Mouse (Mus musculus) small intestine, adult 2 months (tissue): ENCODE data around the gene Kpna7. TPM values are rescaled to one million over a fixed set of nuclear protein-coding genes. Genes with fewer than 3 reads are reported as not detected.

Experiments used
- H3K27ac ChIP-seq: fragments of 200-500 bp; 2 replicates; pipeline ENCODE4 v1.5.1; 2012; ENCODE audit warnings: low read depth, low read length, control low read depth, inconsistent platforms; ENCODE audit not compliant: insufficient read depth
- H3K27me3 ChIP-seq: fragments of 200-500 bp; 2 replicates; pipeline ENCODE4 v1.6.1; 2012; ENCODE audit warnings: mild to moderate bottlenecking, moderate library complexity, low read length, inconsistent platforms; ENCODE audit not compliant: control insufficient read depth, insufficient read depth
- H3K36me3 ChIP-seq: fragments of 200-500 bp; 2 replicates; pipeline ENCODE4 v1.6.1; 2012; ENCODE audit warnings: mild to moderate bottlenecking, low read length, control low read depth, inconsistent platforms; ENCODE audit not compliant: control insufficient read depth, insufficient read depth
- H3K4me1 ChIP-seq: fragments of 200-500 bp; 2 replicates; pipeline ENCODE4 v1.6.1; 2012; ENCODE audit warnings: low read length, inconsistent platforms, mixed read lengths; ENCODE audit not compliant: control insufficient read depth, insufficient read depth, insufficient read length
- H3K4me3 ChIP-seq: fragments of 200-500 bp; 2 replicates; pipeline ENCODE4 v1.5.1; 2012; ENCODE audit warnings: low read depth, mild to moderate bottlenecking, control low read depth, inconsistent platforms, low read length, moderate library complexity
- CTCF ChIP-seq: fragments of 200-500 bp; IDR thresholded peaks from 2 replicates; pipeline ENCODE4 v1.5.1; 2012; ENCODE audit warnings: low read depth, mild to moderate bottlenecking, control low read depth, inconsistent platforms, low read length, moderate library complexity, mixed read lengths; ENCODE audit not compliant: insufficient replicate concordance, insufficient read length; ENCODE audit errors: extremely low read depth
- POLR2A ChIP-seq: fragments of 200-500 bp; IDR thresholded peaks from 2 replicates; pipeline ENCODE4 v1.6.1; 2012; ENCODE audit warnings: low read depth, mild to moderate bottlenecking, control low read depth, inconsistent platforms, low read length, moderate library complexity
- WGBS: fragments of 180-500 bp; shearing (Covaris S2); methylation state at CpG from one replicate; pipeline ENCODE4 v1.1.7; 2018; 5-methylcytosine and 5-hydroxymethylcytosine counted together
- polyA plus RNA-seq: library from polyadenylated mRNA; depleted of rRNA; stranded (reverse); fragments of >200 nt; gene quantifications from 2 replicates; pipeline ENCODE4 v1.2.3, GENCODE M21; 2012

The Kpna7 gene
- polyA plus RNA-seq, 1 experiment: not detected

DNA sequence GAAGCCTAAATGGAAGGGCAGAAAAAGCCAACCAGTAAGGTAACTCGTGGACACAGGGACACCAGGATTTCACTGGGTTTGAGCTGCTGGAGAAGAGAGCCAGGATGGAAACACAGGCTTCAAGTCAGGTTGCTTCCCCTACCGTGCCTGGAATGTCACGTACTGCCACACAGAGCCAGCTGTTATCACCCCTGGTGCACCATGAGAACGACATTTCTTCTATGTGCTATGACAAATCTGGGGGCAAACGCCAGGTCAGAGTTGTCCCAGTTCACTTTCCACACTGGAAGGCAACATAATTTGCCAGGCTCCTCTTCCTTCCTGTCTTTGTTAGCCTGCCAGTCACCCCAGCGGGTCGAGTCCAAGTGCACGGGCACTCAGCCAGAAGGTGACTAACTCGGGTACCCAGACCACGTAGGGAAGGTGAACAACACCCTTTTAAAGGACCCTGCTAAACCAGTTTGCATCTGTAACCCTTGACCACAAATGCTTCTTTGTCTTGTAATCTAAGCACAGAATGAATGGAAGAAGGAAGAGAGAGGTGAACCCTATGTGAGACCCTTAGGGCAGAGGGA is 105.2 kb downstream of the Kpna7 start:
- WGBS: 16% methylated on average over 10 of the region's 10 CpGs
- no peaks in the 10 kb centered on the region for H3K27me3 ChIP-seq
- H3K36me3 ChIP-seq: no peaks in the 10 kb centered on the region
- no peak overlapping the region for H3K4me3 ChIP-seq
- TF ChIP-seq CTCF (no peak), POLR2A (no peak)
- peaks cover 8% of the 10 kb centered on the region; the same call in 1 of the 2 replicates for H3K4me1 ChIP-seq
- peak overlapping the region; percentile 34 for H3K27ac ChIP-seq

DNA sequence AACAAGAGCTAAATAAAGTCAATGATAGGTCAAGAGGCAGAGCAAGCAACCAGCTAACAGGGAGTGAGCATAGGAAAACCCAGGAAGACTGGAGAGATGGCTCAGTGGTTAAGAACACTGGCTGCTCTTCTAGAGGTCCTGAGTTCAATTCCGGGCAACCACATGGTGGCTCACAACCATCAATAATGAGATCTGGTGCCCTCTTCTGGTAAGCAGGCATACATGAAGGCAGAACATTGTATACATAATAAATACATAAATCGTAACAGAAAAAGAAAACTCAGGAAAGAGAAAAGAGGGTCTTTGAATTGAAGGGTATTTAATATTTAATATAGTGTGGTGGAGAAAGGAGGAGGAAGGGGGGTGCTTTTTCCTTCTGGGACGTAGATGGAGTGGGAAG is 112.6 kb downstream of the Kpna7 start:
- no peak overlapping the region for H3K27ac ChIP-seq
- H3K4me1 ChIP-seq: no peaks in the 10 kb centered on the region
- TF ChIP-seq POLR2A (no peak), CTCF (no peak)
- H3K4me3 ChIP-seq: no peak overlapping the region
- H3K36me3 ChIP-seq: no peaks in the 10 kb centered on the region
- H3K27me3 ChIP-seq: no peaks in the 10 kb centered on the region
- 74% methylated on average over 3 of the region's 3 CpGs for WGBS

DNA sequence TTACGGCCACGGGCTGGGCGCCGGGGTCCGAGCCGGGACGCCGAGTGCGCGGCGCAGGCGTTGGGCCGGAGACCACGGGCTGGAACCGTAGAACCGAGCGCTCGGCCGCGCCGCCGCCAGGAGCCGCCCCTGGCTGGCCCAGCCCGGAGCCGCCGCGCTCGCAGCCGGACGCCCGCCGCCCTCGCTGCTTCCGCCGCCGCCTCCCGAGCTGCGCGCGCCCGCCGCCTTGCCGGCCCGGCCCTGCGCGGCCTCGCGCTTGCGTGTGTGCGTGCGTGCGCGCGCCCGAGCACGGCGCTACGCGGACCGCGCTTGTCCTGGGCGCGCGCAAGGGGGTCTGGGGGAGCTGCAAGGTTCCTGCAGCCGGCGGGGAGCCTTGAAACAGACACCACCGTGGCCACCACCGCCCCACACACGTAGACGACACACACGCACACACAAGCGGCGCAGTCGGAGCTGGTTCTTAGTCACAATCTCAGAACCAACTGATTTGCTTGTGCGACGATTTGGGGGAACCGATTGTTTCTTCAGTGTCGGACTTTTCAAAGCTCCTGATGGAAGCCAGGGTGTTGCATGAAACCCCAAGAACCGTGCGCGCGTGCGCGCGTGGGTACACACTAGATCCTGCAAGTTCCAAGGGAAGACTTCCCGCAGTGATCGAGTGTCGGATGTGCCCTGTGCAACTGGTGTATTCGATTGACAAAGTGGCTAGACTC is 118.0 kb downstream of the Kpna7 start, which contains the start of gene Smurf1:
Gene Smurf1 (minus strand): TSS at position 209 of the 713 bp plus-strand sequence.
- peak within 1 kb of the TSS; percentile 54 for H3K27ac ChIP-seq
- 4% methylated on average over 87 of the region's 89 CpGs for WGBS
- no peaks in the 10 kb centered on the region for H3K36me3 ChIP-seq
- TF ChIP-seq CTCF (no peak), POLR2A (peak; percentile 62)
- H3K4me1 ChIP-seq: peaks cover 11% of the 10 kb centered on the region
- no peaks in the 10 kb centered on the region for H3K27me3 ChIP-seq
- H3K4me3 ChIP-seq: peak within 1 kb of the TSS; percentile 73

DNA sequence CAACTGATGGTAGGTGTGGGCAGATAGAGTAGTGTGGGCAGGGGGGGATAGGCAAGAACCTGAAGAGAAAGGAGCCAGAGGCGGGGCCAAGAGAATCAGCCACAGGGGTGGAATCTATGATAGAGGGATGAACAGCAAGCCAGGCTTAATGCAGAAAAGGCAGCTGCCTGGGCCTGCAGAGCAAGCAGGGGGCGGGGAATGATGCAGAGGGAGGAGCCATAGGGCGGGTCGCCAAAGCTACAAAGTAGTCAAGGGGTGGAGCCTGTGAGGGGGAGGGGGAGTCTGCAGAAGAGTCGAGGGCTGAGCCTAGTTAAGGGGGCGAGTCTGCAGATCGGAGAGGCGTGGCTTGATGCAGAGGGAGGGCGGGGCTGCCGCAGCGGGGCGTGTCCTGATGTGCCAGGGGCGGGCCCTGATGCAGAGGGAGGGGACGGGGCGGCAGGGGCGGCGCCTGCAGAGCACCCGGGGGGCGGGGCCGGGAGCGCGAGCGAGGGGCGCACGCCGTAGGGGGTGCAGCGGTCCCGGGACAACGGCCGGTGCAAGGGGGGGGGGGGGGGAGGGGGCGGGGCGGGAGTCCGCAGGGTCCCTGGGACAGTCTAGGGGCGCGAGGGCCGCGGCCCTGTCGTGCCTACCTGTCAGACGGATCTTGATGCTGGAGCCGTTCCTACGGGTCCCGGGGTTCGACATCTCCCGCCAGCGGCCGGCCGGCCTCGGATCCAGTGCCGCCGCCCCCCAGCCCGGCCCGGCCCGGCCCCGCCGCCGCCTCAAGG is 118.8 kb downstream of the Kpna7 start:
- TF ChIP-seq POLR2A (no peak), CTCF (no peak)
- peaks cover 11% of the 10 kb centered on the region for H3K4me1 ChIP-seq
- peak overlapping the region; percentile 54 for H3K27ac ChIP-seq
- H3K36me3 ChIP-seq: no peaks in the 10 kb centered on the region
- no peaks in the 10 kb centered on the region for H3K27me3 ChIP-seq
- under 1% methylated on average over 37 of the region's 56 CpGs for WGBS
- H3K4me3 ChIP-seq: peak overlapping the region; percentile 73

DNA sequence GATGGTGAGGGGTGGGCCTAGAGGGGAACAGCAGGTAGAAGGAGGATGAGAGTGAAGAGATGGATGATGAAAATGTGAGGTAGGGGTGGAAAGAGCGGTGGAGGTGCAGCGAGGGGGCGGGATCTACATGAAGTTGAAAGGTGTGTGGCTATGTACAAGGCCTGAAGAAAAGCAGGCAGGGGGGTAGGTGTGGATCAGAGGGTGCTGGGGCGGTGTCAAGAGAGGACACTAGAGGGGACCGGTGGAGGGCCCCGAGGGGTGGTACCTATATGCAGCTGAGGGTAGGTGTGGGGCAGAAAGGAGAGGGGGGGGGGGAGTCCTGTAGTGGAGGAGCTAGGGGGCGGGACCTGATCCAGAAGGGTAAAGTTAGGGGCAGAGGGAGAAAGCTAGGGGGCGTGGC is 119.4 kb downstream of the Kpna7 start:
- Histone ChIP-seq H3K27ac (no peak overlapping the region), H3K27me3 (no peaks in the 10 kb centered on the region), H3K36me3 (no peaks in the 10 kb centered on the region), H3K4me3 (peak overlapping the region; percentile 73), H3K4me1 (peaks cover 11% of the 10 kb centered on the region)
- TF ChIP-seq CTCF (no peak), POLR2A (no peak)
- 35% methylated on average over 8 of the region's 8 CpGs for WGBS

DNA sequence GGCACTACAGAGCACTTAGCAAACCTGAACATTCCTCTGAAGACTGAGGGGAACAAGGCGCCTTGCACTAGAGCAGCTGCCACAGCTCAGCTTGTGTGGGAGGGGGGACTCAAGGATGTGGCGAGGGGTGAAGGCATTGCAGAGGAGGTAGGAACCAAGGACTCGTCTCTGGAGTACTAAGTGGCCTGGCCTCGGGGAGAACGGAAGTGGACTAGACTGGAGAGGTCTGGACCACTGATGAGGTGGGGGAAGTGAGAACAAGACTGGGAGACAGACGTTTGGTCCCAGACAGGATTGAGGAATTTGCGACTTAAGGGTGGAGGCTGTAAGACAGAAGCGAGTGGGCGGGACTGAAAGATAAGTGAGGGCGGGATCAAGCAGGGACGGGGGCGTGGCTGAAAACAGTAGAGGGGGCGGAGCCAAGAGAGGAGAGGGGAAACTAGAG is 120.0 kb downstream of the Kpna7 start:
- WGBS: 12% methylated on average over 13 of the region's 13 CpGs
- Histone ChIP-seq H3K36me3 (no peaks in the 10 kb centered on the region), H3K4me3 (peak overlapping the region; percentile 23), H3K27ac (0 out of 2 replicates have a peak overlapping the region, but pooled peaks have one; percentile 1), H3K27me3 (no peaks in the 10 kb centered on the region), H3K4me1 (peaks cover 11% of the 10 kb centered on the region)
- TF ChIP-seq CTCF: no peak

GRCm38 (mm10) chr5:144963401-144963800 is 120.4 kb downstream of the Kpna7 start:
- peak overlapping the region; percentile 23 for H3K4me3 ChIP-seq
- no peaks in the 10 kb centered on the region for H3K27me3 ChIP-seq
- WGBS: 30% methylated on average over 3 of the region's 3 CpGs
- 0 out of 2 replicates have a peak overlapping the region, but pooled peaks have one; percentile 1 for H3K27ac ChIP-seq
- peaks cover 11% of the 10 kb centered on the region for H3K4me1 ChIP-seq
- TF ChIP-seq CTCF (no peak), POLR2A (no peak)
- H3K36me3 ChIP-seq: no peaks in the 10 kb centered on the region
